Mouse (Mus musculus): ENCODE measurements around the gene Ceacam16. TPM values are rescaled to one million over a fixed set of nuclear protein-coding genes. Genes with fewer than 3 reads are reported as not detected.
A peak's percentile ranks its signal among the peaks of the same experiment; 100 is the strongest.

Ceacam16 gene
- polyA plus RNA-seq, 1 experiment from 2014 or later: 0.17 TPM

- Histone ChIP-seq H3K36me3 (replicated peaks; ENCODE audit: control insufficient read depth, insufficient read depth) (no peaks in the 10 kb centered on the region), H3K4me3 (replicated peaks; ENCODE audit: low read length) (no peak overlapping the region), H3K27me3 (ENCODE audit: control insufficient read depth, insufficient read depth, low read length) (peaks cover 66% of the 10 kb centered on the region), H3K27ac (no peak overlapping the region), H3K4me2 (replicated peaks) (no peak overlapping the region), H3K9me3 (ENCODE audit: control insufficient read depth, low read length) (no peaks in the 10 kb centered on the region), H3K4me1 (replicated peaks; ENCODE audit: control insufficient read depth, insufficient read depth, low read length) (peaks cover 16% of the 10 kb centered on the region), H3K9ac (no peak overlapping the region)
- ATAC-seq (ENCODE audit: low FRiP score) (no peak), DNase-seq (ENCODE audit: low spot score) (no peak)
- WGBS: 87% methylated on average over 4 of the region's 4 CpGs
These were observed 47.9 kb downstream of the Ceacam16 start for GRCm38 (mm10) chr7:19813161-19813560.

- ATAC-seq (ENCODE audit: low FRiP score): peak; percentile 21; the same call in 1 of the 2 replicates
- Histone ChIP-seq H3K9me3 (ENCODE audit: control insufficient read depth, low read length) (no peaks in the 10 kb centered on the region), H3K36me3 (replicated peaks; ENCODE audit: control insufficient read depth, insufficient read depth) (no peaks in the 10 kb centered on the region), H3K27ac (no peak overlapping the region), H3K4me1 (replicated peaks; ENCODE audit: control insufficient read depth, insufficient read depth, low read length) (0 out of 2 replicates have a peak, but pooled peaks cover 5% of the 10 kb centered on the region), H3K27me3 (ENCODE audit: control insufficient read depth, insufficient read depth, low read length) (peaks cover 53% of the 10 kb centered on the region), H3K4me2 (replicated peaks) (peak overlapping the region; percentile 39), H3K4me3 (replicated peaks; ENCODE audit: low read length) (peak overlapping the region; percentile 10), H3K9ac (no peak overlapping the region)
- no peak for DNase-seq (ENCODE audit: low spot score)
- WGBS: 4% methylated on average over 22 of the region's 22 CpGs
These were observed 50.0 kb downstream of the Ceacam16 start for GRCm38 (mm10) chr7:19811114-19811513.

DNA sequence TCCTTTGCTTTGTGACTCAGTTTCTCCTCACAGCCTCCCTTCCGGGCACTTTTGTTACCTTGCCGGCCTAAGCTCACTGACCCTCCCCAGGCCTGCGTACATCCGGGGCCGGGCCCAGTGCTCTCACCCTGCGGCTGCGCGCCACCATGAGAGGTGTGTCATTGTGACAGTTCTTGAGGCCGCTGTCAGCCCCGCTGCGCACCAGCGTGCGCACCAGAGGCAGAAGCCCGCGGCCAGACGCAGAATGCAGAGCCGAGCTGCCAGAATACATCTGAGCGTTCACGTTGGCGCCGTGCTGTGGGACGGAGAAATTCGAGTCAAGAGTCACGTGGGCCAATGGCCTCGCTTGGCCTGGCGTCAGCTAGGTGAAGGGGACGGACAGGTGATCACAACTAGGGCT, 51.7 kb downstream of the Ceacam16 start:
- DNase-seq (ENCODE audit: low spot score) (no peak), ATAC-seq (ENCODE audit: low FRiP score) (peak; percentile 57)
- Histone ChIP-seq H3K27ac (no peak overlapping the region), H3K27me3 (ENCODE audit: control insufficient read depth, insufficient read depth, low read length) (peaks cover 53% of the 10 kb centered on the region), H3K4me3 (replicated peaks; ENCODE audit: low read length) (peak overlapping the region; percentile 24), H3K9me3 (ENCODE audit: control insufficient read depth, low read length) (no peaks in the 10 kb centered on the region), H3K9ac (peak overlapping the region; percentile 49), H3K4me1 (replicated peaks; ENCODE audit: control insufficient read depth, insufficient read depth, low read length) (0 out of 2 replicates have a peak, but pooled peaks cover 5% of the 10 kb centered on the region), H3K4me2 (replicated peaks) (peak overlapping the region; percentile 47), H3K36me3 (replicated peaks; ENCODE audit: control insufficient read depth, insufficient read depth) (no peaks in the 10 kb centered on the region)
- WGBS: 4% methylated on average over 27 of the region's 27 CpGs

GRCm38 (mm10) chr7:19806356-19806969, 54.6 kb downstream of the Ceacam16 start:
- DNase-seq (ENCODE audit: low spot score): no peak
- no peak for ATAC-seq (ENCODE audit: low FRiP score)

GRCm38 (mm10) chr7:19802995-19803394, 58.1 kb downstream of the Ceacam16 start:
- peak; percentile 84 for DNase-seq (ENCODE audit: low spot score)
- 20% methylated on average over 7 of the region's 7 CpGs for WGBS
- no peak overlapping the region for H3K4me3 ChIP-seq (replicated peaks; ENCODE audit: low read length)
- no peak overlapping the region for H3K27ac ChIP-seq
- peak; percentile 17; the same call in 1 of the 2 replicates for ATAC-seq (ENCODE audit: low FRiP score)
- H3K9me3 ChIP-seq (ENCODE audit: control insufficient read depth, low read length): no peaks in the 10 kb centered on the region
- no peaks in the 10 kb centered on the region for H3K36me3 ChIP-seq (replicated peaks; ENCODE audit: control insufficient read depth, insufficient read depth)
- H3K4me1 ChIP-seq (replicated peaks; ENCODE audit: control insufficient read depth, insufficient read depth, low read length): no peaks in the 10 kb centered on the region
- H3K4me2 ChIP-seq (replicated peaks): no peak overlapping the region
- H3K9ac ChIP-seq: no peak overlapping the region
- H3K27me3 ChIP-seq (ENCODE audit: control insufficient read depth, insufficient read depth, low read length): no peaks in the 10 kb centered on the region

More at GRCm38 (mm10) chr7:19806356-19806969, 54.6 kb downstream of the Ceacam16 start:
- Histone ChIP-seq H3K36me3 (replicated peaks; ENCODE audit: control insufficient read depth, insufficient read depth) (no peaks in the 10 kb centered on the region), H3K4me3 (replicated peaks; ENCODE audit: low read length) (no peak overlapping the region), H3K27ac (no peak overlapping the region), H3K9ac (no peak overlapping the region), H3K27me3 (ENCODE audit: control insufficient read depth, insufficient read depth, low read length) (peaks cover 34% of the 10 kb centered on the region), H3K4me2 (replicated peaks) (no peak overlapping the region), H3K4me1 (replicated peaks; ENCODE audit: control insufficient read depth, insufficient read depth, low read length) (0 out of 2 replicates have a peak, but pooled peaks cover 5% of the 10 kb centered on the region), H3K9me3 (ENCODE audit: control insufficient read depth, low read length) (no peaks in the 10 kb centered on the region)
- WGBS: 85% methylated on average over 8 of the region's 8 CpGs

Other genes starting within 250 kb of the Ceacam16 start
- 5.4 and 7.9 TPM in 2 replicates for gene Relb, start 231.9 kb downstream of the Ceacam16 start, polyA plus RNA-seq (2014; fragmentation: Nextera tagmentation; extraction: Ambion mirVana)
- gene Clptm1, start 196.3 kb downstream of the Ceacam16 start, polyA plus RNA-seq (2014; fragmentation: Nextera tagmentation; extraction: Ambion mirVana): 150 and 170 TPM in 2 replicates
- gene Apoc2, start 183.4 kb downstream of the Ceacam16 start, polyA plus RNA-seq (2014; fragmentation: Nextera tagmentation; extraction: Ambion mirVana): not detected in 2 replicates
- gene Gm44805, start 179.9 kb downstream of the Ceacam16 start, polyA plus RNA-seq (2014; fragmentation: Nextera tagmentation; extraction: Ambion mirVana): not detected in 2 replicates
- not detected in 2 replicates for gene Apoc4, start 179.8 kb downstream of the Ceacam16 start, polyA plus RNA-seq (2014; fragmentation: Nextera tagmentation; extraction: Ambion mirVana)
- gene Apoc1, start 168.6 kb downstream of the Ceacam16 start, polyA plus RNA-seq (2014; fragmentation: Nextera tagmentation; extraction: Ambion mirVana): 2.3 and 2.5 TPM in 2 replicates
- gene Apoe, start 162.1 kb downstream of the Ceacam16 start, polyA plus RNA-seq (2014; fragmentation: Nextera tagmentation; extraction: Ambion mirVana): 543 and 561 TPM in 2 replicates
- gene Tomm40, start 145.9 kb downstream of the Ceacam16 start, polyA plus RNA-seq (2014; fragmentation: Nextera tagmentation; extraction: Ambion mirVana): 119 and 128 TPM in 2 replicates
- gene Nectin2, start 110.8 kb downstream of the Ceacam16 start, polyA plus RNA-seq (2014; fragmentation: Nextera tagmentation; extraction: Ambion mirVana): 46.7 and 49.5 TPM in 2 replicates
- 17.5 and 18.8 TPM in 2 replicates for gene Bcam, start 90.3 kb downstream of the Ceacam16 start, polyA plus RNA-seq (2014; fragmentation: Nextera tagmentation; extraction: Ambion mirVana)
- not detected in 2 replicates for gene Cblc, start 64.5 kb downstream of the Ceacam16 start, polyA plus RNA-seq (2014; fragmentation: Nextera tagmentation; extraction: Ambion mirVana)
- gene Bcl3, start 38.5 kb downstream of the Ceacam16 start, polyA plus RNA-seq (2014; fragmentation: Nextera tagmentation; extraction: Ambion mirVana): 0.58 and 0.97 TPM in 2 replicates
- 13.0 and 13.9 TPM in 2 replicates for gene Gm19345, start 9.3 kb downstream of the Ceacam16 start, polyA plus RNA-seq (2014; fragmentation: Nextera tagmentation; extraction: Ambion mirVana)
- gene Ceacam19, start 26.7 kb upstream of the Ceacam16 start, polyA plus RNA-seq (2014; fragmentation: Nextera tagmentation; extraction: Ambion mirVana): not detected in 2 replicates
- 6.4 and 6.6 TPM in 2 replicates for gene Pvr, start 59.9 kb upstream of the Ceacam16 start, polyA plus RNA-seq (2014; fragmentation: Nextera tagmentation; extraction: Ambion mirVana)
- not detected in 2 replicates for gene Igsf23, start 89.5 kb upstream of the Ceacam16 start, polyA plus RNA-seq (2014; fragmentation: Nextera tagmentation; extraction: Ambion mirVana)
- gene Ceacam20, start 104.1 kb upstream of the Ceacam16 start, polyA plus RNA-seq (2014; fragmentation: Nextera tagmentation; extraction: Ambion mirVana): not detected in 2 replicates
- gene Nlrp9b, start 130.2 kb upstream of the Ceacam16 start, polyA plus RNA-seq (2014; fragmentation: Nextera tagmentation; extraction: Ambion mirVana): not detected in 2 replicates
- gene Vmn1r91, start 238.4 kb upstream of the Ceacam16 start, polyA plus RNA-seq (2014; fragmentation: Nextera tagmentation; extraction: Ambion mirVana): not detected in 2 replicates